Mouse (Mus musculus) liver, embryonic 14.5 days (tissue): ENCODE data around the gene Stat2.

ENCODE experiments used
- CTCF ChIP-seq: IDR thresholded peaks from 2 replicates; pipeline ENCODE4 v1.5.1; 2016; ENCODE audit warnings: antibody characterized with exemption, low read depth, control low read depth
- EP300 ChIP-seq: IDR thresholded peaks from 2 replicates; pipeline ENCODE4 v1.6.1; 2016; ENCODE audit warnings: antibody characterized with exemption, low read depth

DNA sequence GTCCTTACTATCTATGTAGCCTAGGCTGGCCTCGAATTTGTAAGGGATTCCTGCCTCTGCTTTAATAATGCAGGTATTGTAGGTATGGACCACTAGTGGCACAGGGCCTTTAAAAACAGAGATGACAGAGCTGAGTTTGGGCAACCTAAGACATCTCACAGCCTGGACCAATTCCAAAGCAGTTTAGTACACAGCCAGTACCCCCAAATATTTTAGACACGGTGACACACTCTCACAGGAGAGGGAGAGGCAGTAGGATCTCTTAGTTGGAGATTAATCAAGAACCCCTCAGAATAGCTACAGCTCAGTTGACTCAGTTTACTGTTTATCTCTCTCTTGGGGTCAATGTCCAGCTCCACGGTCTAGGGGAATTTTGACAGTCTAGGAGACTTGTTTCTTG lies 32.0 kb downstream of the Stat2 start:
- TF ChIP-seq CTCF (no peak), EP300 (no peak)
